Mouse (Mus musculus) embryo, embryonic 10 days (tissue): ENCODE measurements at regions not wholly inside any gene's neighbourhood (a gene's known extent, or its start where the extent isn't known, plus 50 kb on each side); places are given as distances from the start of the nearest gene placed in this dataset.

Source experiments
- DNase-seq: peaks from one replicate; pipeline ENCODE4 v3.0.0-alpha.2; 2015; ENCODE audit warnings: low spot score

DNA sequence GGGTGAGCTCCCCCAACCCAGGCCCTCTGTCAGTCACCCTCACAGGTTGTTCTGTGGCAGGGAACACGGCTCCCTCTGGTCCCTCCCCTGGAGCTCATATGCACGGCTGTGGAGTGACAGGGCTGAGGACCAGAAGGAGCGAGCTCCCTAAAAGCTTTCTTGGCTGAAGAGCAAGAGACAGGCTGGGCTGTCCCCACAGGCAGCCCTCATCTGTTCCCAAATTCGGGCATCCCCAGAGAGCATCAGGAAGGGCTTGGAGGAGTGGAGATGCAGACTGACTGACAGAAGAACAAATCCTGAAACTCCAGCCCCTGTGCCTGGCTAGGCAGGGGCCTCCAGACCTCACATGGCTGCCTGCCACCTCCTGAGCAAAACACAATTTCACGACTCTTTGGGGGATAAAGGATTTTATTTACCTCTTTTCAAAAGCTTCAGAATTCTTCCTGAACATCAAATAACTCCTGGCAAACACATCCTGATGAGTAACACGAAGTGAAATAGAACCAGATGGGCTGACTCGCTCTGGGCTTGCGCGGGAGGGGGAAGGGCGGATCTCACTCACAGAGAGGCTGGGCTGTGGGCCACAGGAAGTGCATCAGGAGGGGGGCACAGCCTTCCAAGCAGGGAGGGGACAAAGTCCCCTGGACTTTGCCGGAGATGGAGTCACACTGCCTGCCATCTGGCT is 232.7 kb upstream of the Zmiz1 start:
- DNase-seq, result peak; percentile 86

DNA sequence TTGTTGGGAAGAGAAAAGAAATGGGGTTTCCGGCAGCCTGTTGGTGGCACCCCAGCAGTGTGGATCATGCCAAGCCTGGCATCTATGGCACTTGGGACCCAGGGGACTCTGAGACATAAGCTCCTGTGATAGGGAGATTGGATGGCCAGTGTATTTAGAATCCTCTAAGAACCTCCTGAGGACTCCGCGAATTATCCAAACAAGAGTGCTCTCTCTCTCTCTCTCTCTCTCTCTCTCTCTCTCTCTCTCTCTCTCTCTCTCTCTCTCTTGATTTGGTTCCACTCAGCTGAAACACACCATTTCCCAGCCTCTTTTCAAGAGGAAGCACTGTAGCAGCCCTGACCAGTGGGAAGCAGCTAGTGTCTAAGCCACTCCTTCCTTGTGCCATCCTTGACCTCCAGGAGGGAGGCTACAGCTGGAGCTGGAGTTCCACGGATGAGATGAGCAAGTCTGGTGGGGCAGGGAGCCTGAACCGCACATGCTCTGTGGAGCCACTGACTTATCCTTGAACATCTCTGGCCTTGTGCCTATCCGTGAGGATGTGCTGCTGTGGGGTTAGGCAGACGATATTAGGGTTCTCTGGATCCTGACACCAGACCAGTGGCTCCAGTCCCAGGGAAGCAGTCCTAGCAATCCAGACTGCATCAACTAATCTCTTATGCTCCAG is 232.0 kb upstream of the Zmiz1 start:
- peak; percentile 52 for DNase-seq

DNA sequence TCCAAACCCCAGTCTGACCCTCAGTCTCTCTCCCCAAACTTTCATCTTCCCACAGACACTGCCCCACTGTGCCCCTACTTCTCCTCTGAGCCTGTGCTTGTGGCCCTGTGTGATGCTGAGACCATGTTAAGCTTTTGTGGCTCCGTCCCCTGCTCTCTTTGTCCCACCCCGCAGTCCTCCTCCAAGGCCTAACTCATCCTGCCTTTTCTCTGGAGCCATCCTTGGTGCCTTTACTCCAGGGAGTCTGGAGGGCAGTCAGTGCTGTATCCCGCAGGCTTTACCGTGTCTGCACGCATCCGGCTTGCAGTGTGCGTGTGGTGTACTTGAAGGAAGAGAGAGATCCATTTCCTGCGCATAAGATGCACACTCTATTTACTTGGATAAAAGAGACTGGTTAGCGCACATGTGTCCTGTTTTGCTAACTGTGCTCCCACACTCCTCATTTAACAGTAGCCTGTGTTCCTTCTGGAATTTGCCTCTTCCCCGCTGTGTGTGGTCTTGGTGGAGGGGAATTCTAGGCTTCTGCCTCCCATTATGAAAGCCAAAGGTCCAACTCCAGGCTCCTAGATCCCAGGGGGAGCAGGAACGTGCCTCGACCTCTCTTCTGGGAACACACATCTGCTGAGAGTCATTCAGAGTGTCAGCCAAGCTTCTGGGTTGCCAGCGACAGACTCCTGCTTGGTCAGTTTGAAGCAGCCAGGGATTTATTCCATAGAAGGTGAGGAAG is 230.5 kb upstream of the Zmiz1 start:
- DNase-seq, result no peak

DNA sequence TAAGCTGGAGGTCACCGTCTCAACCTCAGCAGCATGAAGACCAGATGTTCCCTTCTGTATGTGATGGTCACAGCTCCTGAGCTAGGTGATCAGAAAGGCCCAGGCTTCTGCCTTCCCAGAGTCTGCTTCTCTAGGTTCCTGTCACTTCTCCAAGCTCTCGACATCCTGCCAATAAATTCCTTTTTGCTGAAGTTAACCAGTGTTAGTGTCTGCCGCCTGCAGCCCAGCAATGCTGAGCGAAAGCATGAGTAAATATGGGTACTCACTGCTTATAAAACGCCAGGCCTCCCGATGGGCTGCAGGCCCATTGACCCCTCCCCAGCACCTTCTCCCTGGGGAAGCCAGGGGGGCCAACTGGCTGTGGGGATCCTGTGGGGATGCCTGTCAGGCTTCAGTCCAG is 229.4 kb upstream of the Zmiz1 start:
- DNase-seq, result peak; percentile 43

DNA sequence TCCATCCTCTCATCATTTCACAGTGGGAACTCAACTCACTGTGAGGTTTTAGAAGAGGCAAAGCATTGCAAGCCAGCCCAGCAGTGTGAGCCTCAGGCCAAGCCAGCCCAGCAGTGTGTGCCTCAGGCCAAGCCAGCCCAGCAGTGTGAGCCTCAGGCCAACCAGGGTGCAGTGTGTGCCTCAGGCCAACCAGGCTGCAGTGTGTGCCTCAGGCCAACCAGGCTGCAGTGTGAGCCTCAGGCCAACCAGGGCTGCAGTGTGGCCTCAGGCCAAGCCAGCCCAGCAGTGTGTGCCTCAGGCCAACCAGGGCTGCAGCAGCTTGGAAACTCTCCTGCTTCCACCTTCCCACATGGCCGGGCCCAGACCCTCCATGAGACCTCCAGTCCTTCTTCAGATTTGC is 227.1 kb upstream of the Zmiz1 start:
- DNase-seq, result peak; percentile 81

DNA sequence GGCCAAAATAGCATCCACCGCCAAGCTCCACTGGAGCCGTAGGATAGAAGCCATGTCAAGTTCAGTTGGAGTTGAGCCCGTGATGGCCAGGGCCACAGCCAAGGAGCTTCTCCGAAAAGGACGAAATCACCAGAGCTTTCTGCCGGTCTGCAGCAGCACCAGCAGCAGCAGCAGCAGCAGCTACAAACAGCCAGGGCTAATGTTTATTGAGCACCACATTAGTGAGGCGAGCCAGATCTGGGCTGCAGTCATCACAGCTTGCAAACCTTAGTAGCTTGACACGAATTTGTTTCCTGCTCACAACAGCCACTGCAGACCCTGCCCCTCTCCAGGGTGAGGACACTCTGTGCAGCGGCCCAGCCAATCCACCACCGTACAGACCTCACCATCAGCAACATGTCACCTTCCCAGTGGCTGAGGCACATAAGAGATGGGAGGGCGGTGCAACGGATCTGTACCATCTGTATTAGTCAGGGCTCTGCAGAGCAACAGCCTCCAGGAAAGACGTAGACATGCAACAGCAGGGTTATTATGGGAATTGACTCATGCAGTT is 222.5 kb upstream of the Zmiz1 start:
- no peak for DNase-seq

DNA sequence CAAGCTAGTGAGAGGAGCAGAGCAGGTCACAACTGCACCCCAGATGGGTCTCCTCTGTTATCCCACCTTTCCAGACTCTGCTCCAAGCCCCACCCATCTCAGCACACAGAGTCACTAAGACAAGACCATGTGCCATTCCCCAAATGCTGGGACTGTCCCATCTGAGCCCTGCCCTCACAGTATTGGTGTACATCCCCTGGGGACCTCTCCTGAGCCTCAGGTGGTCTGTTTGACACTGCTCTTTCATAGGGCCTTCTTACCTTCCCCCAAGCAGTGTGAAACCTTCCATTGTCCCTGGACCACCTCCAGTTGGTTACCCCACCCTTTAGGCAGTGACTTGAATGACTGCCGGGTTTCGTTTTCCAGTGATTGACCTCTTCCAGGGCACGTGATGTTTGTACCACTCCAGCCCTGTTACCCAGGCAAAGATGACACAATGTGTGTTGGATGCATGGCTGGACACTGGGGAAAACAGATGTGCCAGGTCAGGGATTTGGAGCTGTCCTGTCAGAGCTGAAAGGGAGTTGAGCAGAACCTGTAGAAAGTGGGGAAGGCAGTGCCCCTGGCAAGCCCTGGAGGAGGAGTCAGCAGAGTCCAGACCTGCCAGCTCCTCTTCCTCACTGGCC is 219.5 kb upstream of the Zmiz1 start:
- DNase-seq, result no peak

DNA sequence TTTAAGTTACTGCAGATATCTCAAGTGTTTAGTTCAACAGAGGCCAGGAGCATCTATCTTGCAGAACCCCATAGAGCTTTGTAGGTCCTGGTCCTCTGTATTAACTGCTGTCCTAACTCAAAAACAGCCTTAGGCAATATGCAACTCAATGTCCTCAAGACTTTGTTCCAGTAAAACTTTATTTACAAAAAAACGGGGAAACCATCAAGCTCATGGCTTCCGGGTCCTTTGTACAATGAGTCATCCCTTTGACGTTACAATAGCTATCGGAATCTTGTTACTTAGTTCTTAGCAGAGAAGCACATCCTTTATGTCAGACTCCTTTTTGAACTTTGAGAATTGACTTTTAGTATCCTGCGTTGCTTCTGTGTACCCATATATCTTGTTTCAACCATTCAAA is 216.2 kb upstream of the Zmiz1 start:
- DNase-seq, result no peak

DNA sequence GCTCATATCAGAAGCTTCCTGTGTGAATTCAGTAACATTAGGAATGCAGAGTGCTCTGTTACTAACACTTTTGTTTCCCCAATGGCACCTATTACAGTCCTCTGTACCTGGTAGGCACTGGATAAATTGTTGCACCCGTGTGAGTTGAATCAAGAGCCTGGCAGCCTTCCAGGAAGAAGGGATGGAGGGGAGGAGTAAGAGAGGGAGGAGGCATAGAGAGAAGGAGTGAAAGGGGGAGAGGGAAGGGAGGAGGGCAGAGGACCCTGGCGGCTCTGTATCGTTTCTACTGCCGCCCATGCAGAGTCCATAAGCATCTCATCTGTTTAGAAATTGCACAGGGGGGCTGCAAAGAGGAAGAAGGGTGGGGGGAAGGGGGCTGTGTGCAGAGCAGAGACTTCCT is 215.7 kb upstream of the Zmiz1 start:
- DNase-seq, result no peak

DNA sequence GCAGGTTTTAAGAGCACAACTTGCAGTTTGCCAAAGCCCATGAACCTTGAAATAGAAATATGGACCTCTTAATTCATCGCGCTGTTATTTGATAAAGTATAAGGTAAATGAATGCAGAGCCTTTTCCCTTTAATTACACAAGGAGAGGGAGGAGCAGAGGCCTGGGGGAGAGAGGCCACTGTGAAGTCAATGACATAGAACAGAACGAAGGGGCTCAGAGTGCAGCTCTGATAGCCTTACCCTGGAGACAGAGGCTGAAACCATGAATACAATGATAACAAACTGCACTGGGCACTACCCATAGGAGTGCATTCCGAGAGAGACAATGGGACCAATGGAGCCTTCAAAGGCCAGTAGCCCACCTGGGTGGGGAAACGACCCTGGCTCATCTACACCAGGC is 215.3 kb upstream of the Zmiz1 start:
- DNase-seq, result no peak

DNA sequence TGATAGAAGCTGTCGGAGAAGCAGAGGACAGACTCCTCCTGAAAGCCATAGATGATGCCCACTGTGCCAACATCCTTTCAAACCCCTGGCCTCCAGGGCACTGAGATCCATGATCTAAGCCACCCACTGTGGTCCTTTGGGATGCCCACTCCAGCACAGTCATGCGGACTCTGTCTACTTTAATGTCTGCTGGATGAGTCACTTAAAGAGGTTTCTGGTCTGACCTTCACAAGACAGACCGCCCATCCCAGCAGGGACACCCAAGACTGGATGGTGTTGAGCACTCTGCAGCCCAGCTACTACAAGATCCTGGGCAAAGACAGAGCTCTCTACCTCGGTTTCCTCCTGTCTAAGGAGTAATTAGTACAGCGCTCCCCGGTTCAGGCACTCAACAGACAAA is 214.1 kb upstream of the Zmiz1 start:
- DNase-seq, result no peak

DNA sequence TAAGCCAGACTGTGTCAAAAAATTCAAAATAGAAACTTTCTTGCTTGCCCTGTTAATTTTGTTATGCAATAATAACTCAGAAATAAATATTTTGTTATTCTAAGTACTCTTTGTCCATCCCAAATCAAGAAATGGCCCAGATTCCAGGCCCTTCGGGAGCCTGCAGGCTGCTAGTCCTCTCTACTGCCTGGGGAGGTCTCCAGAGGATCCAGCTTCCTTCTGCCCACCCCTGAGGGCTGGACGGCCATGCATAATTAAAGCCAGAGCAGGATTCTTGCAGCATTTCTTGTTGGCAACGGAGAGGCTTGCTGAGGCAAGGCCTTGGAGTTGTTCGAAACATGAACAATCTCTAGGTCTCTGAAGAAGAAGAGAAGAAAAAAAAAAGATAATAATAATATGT is 213.3 kb upstream of the Zmiz1 start:
- no peak for DNase-seq

DNA sequence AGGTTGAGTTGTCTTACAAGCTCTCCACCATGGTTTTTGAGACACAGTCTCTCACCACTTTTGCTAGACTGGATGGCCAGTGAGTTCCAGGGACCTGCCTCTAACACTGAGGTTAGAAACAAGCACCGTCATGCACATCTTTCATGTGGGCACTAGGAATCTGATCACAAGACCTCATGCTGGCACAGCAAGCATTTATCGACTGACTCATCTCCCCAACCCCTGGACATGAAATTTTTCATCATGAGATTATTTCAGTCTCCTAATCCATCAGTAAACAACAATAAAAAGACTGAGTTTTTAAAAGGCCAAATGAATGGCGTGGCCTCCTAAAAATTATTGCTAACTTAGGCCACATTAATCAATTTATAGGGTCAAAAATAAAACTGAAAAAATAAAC is 210.0 kb upstream of the Zmiz1 start:
- no peak for DNase-seq

DNA sequence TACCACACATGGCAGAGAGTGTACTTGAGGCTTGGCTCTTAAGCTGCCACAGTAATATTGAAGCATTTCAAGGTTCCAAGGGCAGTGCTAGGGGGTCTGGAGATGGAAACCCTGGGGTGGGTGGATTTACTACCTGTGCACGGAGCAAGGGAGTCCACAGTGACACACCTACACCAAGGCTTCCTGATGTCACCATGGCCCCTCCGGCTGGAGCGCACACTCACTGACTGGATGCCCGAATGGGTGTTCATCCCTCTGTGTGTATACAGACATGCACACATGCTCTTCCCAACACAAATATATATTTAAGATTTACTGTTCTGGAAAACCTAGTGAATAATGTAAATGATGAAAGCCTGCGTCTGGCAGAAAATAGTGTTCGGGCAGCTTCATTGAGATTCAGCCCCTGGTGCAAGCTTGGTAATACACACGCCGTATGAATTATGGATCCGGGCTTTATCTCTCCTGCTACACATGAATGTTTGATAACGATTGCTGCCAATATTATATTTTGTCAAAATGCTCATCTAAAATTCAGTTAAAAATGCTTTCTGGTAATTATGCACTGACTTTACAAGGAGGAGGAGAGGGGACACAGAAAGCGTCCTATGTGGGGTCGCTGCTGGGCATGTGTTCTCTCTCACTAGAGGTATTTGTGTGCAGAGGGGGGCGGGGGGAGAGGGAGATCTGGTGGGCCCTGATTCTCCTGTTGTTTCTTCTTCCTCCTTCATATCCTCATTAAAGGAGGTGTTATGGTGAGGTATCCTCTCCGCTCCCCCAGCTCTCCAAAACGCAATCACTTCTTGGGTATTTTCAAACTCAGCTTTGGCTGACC is 205.8 kb upstream of the Zmiz1 start:
- DNase-seq, result no peak

DNA sequence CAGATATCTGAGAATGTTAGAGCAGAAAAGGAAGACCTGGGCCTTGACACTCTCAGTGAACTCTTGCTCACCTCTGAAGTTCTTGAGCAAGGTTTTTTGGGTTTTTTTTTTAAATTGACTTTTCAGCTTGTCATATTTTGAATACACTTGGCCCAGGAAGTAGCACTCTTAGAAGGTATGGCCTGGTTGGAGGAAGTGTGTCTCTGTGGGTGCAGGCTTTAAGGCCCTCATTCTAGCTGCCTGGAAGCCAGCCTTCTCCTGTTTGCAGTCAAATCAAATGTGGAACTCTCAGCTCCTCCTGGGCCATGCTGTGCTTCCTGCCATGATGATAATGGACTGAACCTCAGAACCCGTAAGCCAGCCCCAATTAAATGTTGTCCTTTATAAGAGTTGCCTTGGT is 195.9 kb upstream of the Zmiz1 start:
- no peak for DNase-seq

DNA sequence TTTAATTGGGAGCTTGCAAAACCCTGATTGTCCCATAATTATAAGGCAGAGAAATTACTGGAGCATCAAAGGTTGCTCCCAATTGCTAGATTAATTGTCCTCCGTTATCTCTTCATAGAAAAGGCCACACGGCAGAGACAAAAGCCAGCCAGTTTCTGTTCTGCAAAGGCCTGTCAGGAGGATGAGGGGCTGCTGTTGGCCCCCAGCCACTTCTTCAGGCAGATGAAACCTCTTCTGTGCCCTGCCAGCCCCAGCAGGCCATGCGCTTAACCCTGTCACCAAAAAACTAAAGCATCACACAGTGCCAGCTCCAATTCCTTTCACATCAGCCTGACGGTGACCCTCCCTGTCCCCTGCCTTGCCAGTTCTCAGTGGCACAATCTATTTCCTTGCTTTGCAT is 192.1 kb upstream of the Zmiz1 start:
- DNase-seq, result no peak

DNA sequence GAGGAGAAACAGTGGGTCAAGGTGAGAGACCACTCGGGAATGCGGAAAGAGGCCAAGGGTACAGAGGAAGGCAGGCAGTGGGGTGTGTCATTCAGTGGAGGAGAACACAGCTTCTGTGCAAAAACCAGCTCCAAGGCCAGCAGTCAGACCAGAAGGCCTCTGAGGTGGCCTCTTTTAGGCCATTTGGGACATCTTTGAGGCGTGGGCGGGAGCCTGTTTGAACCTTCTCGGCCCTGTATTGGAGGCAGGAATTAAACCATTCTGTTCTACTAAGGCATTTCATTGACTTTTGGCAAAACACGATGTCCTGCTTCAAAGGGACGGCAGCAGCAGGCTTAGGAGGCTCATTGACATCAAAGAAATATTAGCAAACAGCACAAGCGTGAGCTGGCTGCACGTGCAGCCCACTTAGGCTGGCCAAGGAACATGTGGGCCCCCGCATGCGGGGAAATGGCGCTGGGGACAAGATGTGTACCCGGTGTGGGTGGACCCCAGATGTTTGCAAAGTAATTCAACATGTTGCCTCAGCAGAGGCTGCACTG is 190.8 kb upstream of the Zmiz1 start:
- no peak for DNase-seq

DNA sequence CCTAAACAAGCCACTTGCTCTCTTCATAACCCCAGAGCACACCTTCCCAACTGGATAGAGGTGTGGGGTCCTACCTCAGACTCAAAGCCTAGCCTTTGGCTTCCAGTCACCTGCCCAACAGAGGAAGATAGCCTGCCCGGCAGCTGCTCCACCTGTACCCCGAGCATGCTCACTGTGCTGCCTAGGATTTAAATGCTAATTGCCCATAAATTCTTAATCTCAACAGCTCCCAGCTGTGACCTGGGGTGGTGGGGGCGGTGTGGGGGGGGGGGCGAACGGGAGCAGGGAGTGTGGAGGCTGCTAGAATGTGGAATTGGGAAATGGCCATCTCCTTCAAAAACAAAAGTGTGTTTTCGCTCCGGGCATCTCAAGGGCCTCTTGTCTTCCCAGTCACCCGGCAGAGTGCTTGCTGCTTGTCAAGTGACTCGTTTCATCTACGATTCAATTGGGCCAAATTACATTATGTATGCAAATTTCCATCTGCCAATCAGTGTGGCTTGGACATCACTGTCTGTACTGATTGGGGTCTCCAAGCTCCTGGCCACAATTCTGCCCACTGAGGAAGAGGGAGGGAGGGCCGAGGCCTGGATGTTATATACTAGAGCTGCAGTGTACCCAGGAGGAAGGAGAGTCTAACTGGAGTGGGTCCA is 188.6 kb upstream of the Zmiz1 start:
- peak; percentile 18 for DNase-seq

DNA sequence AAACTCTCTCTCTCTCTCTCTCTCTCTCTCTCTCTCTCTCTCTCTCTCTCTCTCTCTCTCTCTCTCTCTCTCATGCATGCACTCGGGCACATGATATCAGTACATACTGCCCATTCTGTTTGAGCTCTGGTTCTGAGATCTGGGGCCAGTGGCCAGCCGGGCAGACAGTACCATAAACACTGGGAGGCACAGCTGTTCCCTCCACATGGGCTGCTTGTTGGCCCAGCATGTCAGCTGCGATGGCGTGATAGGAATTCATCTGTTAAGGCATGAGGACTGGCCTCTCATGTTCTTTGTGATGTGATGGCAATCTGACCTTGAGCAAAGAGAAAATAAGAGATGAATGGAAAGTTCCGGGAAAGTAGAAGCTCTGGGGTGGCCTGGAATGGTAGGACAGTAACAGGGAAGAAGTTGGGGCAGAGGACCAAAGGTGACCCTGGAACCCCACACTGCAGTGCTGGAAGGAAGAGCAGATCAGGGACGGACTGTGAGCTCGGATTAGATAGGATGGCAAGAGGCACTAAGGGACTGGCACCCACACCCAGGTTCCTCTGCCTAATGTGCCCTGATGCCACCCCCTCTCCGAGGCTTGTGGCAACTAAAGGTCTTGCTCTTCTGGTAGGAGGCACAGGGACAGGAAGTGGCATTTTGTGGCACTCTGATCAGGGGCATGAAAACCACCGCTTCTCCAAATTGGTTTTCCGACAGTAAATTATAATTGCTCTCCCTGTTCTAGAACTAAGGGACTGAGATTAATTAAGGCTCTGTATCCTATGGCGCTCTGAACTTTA is 186.4 kb upstream of the Zmiz1 start:
- DNase-seq, result no peak

DNA sequence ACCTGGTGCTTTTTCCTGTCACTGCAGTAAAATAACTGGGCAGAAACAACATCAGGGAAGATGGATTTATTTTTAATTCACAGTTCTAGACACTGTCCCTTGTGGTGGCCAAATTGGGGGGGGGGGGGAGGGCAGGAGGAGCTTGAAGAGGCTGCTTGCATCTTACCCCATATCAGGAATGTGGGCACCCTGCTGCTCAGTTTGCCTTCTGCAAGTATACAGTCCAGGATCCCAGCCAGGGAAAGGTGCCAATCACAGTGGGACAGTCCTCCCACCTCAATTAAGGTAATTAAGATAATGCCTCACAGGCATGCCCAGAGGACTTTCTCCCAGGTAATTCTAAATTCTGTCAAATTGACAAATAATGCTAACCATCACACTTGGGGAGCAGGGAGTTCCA is 179.2 kb upstream of the Zmiz1 start:
- no peak for DNase-seq
